Mouse (Mus musculus) left cerebral cortex, postnatal 14 days (tissue): ENCODE results near the gene Lin7b. TPM values are rescaled to one million over a fixed set of nuclear protein-coding genes. Genes with fewer than 3 reads are reported as not detected.
"Not testable (repeated sequence)": the region's sequence is repeated elsewhere in the genome, so short reads cannot be mapped to it uniquely, and the experiment has no call there.

Experiments
- DNase-seq, 2 experiments: peaks; one replicate each; pipeline ENCODE4 v3.0.0; 2021 to 2022; ENCODE audit warnings: low spot score in 2 of 2, mixed read lengths in 1 of 2
- intact Hi-C: fragments of 180-260 bp; cut with DNase I; formaldehyde crosslinking; loops from one replicate; pipeline ENCODE4 v1.15.1; 2025
- total RNA-seq, 2 experiments: library from RNA; stranded (reverse); gene quantifications; 2 replicates each; pipeline ENCODE4 v1.2.3; 2021

The Lin7b gene
- total RNA-seq, 2 experiments from 2014 or later, result 198 to 216 TPM

DNA sequence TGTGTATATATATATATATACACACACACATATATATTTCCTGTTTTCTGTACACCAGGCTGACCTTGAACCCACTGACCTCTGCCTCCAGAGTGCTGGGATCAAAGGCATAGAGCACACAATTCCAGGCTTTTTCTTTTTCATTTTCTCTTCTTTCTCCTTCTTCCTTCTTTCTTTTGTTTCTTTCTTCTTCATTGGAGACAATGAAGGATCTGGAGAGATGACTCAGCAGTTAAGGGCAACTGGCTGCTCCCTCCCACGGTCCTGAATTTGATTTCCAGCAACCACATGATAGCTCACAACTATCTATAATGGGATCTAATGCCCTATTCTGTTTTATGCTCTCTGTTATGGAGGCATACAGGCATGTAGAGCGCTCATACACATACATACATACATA, 26.4 kb upstream of the Lin7b start:
- no peak for DNase-seq
- intact Hi-C loops, result no loop called here

DNA sequence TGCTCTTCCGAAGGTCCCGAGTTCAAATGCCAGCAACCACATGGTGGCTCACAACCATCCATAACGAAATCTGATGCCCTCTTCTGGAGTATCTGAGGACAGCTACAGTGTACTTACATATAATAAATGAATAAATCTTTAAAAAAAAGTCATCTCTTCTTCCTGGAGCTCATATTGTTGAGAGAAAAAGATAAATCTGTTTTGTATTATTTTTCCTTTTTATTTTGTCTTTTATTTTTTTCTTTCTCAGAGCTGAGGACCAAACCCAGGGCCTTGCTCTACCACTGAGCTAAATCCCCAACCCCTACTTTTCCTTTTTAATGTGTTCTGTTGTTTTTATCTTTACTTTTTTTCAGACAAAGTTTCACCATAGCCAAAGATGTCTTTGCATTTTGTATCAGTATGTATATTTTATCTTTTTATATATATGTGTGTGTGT, 26.0 kb upstream of the Lin7b start:
- DNase-seq, intact Hi-C loops: not testable (repeated sequence)

DNA sequence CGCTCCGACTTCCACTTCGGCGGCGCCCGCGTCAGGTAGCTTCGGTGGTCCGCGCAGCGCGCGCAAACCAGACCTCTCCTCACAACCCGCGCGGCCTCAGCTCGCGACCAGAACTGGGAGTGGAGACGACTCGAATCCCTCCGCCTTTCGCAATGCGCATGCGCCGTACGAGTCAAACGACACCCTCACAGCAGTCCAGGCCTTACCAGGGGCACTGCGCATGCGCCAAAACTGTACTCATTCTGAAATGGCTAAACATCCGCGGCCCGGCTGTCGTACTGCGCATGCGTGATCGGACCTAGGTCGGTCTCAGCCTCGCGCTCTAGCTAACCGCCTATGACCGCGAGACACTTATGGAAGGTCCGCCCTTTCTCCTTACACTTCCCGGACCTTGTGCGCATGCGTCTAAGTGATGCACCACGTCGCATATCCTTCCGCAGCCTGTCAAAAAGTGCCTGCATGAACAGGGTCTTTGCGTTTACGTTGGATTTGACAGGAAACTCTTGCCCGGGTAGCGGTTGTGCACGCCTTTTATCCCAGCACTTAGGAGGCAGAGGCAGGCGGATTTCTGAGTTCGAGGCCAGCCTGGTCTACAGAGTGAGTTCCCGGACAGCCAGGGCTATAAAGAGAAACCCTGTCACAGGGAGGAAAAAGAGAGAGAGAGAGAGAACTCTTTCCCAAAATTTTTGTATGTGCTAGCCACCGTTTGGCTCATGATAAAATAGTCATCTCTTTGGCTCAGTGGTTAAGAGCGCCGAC, 25.4 kb upstream of the Lin7b start, which contains the start of gene Snrnp70:
Gene Snrnp70, minus strand, starts transcription at position 165 of the 759 bp plus-strand sequence.
- intact Hi-C loops, result no loop called here
- peak; percentile 100 for DNase-seq

DNA sequence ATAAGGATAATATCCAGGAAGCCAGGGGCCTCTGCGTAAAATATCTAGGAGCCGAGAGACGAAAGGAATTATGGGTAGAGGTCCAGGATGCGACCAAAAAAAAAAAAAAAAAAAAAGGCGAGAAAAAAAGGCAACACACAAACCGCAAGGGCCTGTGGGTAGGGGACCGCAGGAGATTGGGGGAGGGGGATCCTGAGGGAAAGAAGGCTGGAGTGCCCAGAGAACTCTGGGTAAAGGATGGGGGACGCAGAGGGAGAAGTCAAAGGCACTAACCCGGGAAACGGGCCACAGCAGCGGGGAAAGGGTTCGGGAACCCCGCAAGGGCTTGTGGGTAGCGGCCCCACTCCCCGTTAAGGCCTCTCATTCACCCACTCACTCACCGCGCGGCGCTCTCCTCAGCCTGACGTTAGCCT, 24.8 kb upstream of the Lin7b start:
- DNase-seq, result peak in 1 of 2 experiments; percentile 76
- intact Hi-C loops, result no loop called here

DNA sequence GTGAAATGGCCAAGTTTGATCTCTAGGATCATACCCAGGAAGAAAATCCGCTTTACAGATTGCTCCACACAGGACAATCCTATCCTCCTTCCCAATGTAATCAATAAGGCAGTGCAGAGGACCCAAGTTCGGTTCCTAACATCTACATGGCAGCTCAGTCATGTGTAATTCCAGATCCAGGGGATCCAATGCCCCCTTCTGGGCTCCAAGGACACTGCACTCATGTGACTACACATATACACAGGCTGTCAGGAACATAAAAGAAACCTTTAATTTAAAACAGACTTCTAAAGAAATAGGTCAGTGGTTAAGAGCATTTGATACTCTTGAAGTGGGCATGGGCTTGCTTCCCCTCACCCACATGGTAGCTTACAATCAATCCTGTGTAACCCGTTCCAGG, 15.7 kb upstream of the Lin7b start:
- intact Hi-C loops, result no loop called here
- no peak for DNase-seq

DNA sequence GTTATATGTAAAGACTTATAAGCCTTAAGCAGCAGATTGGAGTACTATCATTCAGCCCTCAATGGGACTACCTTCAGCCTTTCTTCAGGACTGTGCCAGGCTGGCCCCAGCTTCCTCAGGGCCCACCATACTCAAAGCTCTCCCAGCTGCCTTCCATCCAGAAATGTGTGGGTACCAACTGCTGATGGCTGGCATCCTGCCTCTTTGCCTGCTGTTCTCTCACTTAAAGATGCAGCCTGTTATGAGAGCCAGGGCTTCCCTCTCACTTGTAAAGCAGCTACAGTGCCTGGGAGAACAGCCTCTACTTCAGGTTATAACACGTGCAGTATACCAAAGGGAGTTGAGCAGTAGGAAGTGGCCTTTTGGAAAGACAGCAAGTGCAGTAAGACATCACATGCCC, 5.7 kb upstream of the Lin7b start:
- DNase-seq, result peak in 1 of 2 experiments; percentile 76
- intact Hi-C loops, result no loop called here

DNA sequence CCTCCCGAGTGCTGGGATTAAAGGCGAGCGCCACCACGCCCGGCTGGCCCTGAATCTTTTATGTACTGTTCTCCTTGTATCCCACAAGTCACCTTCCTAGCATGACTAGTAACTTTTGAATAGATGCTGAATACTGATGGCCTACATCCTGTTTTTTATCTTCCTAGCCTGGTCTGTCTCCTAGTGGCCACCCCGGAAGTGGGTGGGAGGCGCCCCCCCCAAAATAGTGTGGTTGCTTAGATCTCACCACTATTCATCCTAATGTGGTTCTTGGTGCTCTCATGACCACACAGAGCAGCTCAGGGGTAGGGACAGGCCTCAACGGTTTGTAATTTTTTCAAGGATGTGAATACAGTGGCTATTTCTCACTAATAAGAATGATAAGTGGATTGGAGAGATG, 4.2 kb upstream of the Lin7b start:
- no peak for DNase-seq
- intact Hi-C loops, result no loop called here

DNA sequence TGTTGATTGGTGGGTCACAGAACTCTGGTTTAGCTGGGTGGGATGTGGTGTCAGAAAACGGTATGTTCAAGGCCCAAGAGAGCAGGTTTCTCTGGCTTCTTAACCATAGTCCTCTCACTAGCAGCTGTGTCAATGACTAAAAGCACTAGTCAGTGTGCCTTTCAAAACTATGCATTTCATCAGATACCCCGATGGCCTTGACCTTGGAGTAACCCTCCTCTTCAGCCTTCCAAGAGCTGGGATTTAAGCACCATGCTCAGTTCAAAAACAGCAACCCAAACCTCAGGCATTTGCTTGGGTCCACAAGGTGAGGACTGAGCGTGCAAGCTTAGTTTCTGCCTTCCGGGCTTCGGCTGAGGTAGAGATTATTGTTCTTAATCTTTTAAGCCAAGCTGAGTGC, 2.0 kb upstream of the Lin7b start:
- intact Hi-C loops, result no loop called here
- no peak for DNase-seq

DNA sequence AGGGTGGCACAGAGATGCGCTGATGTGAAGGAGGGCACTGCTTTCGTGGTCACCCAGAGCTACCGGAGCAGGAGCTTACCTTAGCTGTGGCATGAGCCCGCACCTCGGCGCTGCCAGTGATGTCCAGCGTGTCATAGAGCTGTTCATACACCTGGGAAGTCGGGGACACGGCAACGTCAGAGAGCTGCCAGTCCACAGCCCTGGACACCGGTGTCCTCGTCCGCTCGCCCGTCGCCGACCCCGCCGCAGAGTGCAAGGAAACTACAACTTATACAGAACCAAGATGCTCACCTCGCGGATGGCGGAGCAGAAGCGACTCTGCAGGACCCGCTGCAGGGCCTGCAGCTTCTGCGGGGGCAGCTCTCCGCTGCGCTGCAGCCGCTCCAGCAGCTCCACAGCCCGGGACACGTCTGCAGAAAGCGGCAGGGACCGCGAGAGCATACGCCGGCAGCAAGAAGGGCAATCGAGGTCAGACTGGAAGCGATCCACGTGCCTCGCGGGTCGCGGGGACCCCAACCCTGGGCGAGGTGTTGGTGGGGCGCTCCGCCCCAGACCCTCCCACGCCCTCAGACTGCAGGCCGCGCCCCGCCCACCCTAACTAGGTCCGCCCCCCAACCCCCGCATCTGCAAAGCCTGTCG, 428 bp downstream of the Lin7b start:
- no peak for DNase-seq
- intact Hi-C loops, result loop anchor here (5.0 kb wide), 1 partner anchor 68 kb away; no protein-coding TSS in a partner anchor

DNA sequence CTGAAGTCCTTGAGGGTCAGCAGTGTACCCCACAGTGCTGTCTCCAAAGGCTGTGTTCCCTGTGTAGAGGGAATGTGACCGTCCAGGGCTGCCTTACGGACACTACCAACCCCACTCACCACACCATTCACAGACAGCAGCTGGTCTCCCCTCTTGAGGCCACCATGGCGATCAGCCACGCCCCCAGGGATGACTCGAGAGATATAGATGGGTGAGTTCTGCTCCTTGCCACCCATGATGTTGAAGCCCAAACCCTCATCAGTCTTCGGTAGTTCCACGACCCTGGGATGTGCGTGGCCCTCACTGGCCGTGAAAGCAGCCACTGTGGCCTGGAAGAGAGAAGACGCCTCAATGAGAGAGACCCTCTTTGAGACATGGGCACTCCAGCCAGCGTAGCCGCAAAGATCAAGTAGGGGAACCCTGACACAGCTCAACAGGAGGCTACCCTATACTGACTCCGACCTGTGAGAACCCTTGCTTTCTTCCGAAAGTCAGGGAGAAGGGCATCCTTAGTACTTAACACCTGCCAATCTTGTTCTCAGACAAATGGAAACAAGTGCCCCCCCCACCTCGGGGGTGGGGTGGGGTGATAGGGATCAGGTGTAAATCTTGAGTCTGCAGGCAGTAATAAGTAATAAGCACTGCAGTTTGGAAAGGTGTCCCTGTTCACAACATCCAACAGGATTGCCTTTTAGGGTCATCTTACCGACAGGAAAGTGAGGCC, 1.2 kb downstream of the Lin7b start:
- no peak for DNase-seq

DNA sequence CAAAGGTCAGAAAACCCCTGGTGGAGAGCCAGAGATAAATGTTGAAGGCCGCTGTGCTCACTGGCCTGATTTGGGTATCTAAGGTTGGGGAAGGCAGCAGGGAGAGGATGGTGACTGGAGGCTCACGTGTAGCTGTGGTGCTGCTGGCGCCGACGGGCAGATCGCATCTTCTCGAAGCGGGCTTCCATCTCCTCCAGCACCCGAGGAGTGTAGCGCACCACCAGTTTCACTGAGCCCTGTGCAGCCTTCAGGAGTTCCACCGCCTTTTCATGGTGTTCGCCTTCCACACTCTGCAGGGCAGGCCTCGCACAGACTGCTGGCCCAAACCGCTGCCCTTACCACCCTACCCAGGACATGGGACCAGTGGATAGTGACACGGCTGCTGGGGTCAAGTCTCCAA, 2.2 kb downstream of the Lin7b start:
- DNase-seq, result peak; percentile 36 to 49
- intact Hi-C loops, result loop anchor here (5.0 kb wide), 1 partner anchor 66 kb away; no protein-coding TSS in a partner anchor

More for the DNA sequence above, 1.2 kb downstream of the Lin7b start:
- intact Hi-C loops, result loop anchor here (5.0 kb wide), 1 partner anchor 67 kb away; no protein-coding TSS in a partner anchor

DNA sequence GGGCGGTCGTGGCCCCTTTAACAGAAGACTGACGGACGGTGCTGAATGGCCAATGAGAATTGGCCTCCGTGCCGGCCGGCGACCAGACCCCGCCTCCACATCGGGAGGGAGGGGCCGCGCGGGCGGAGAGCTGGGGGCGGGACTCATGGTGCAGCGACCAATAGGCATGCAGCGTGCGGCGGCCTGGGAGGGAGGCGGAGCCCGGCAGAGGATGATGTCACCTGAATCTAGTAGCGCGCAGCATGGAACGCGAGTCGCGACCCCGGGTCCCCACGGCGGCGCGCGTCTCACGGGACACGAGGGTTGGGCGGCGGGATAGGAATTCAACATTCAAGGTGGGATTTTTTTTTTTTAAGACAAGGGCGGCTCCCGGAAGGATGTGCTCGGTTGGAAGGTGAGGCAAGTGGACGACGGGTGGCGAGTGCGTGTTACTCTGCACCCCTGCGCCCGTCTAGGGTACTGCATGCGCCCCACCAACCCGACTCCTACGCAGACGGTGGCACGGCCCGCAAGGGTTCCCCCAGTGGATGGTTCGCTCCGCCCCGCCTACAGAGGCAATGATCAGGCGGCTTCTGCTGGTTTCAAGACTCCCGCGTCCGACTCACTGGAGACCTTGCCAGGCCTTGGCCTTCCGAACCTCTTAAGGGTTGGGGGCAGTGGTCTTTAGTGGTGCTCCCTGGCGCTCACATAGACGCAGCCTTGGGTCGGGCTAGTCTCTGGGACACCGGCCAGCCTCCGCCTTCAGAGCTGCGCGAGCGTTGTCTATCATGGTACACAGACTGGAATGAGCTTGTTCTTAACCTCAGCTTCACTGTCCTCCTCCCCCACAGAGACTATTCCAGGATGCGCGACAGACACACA, 3.1 kb downstream of the Lin7b start:
- DNase-seq, result peak; percentile 98 to 99
- intact Hi-C loops, result loop anchor here (5.0 kb wide), 1 partner anchor 65 kb away; no protein-coding TSS in a partner anchor

DNA sequence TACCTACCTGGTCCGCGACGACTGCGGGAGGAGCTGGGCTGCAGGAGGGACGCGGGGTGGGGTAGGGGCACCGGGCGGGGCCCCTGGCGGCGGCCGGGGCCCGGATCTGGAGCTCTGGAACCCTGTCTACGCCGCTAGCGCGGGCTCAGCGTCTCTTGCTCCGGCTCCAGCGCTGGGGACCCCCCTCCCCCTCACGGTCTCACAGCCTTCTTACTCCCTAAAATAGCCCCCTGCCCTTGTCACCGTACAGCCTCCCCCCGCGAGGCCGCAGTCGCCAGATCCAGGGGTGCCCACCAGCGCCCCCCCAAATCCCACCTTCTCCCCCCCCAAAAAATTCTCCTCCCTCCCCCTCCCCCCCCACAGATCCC, 3.7 kb downstream of the Lin7b start, which contains the start of gene Ppfia3:
Gene Ppfia3, minus strand, starts transcription at position 368 of the 368 bp plus-strand sequence.
- intact Hi-C loops, result loop anchor here (5.0 kb wide), 1 partner anchor 64 kb away; no protein-coding TSS in a partner anchor
- DNase-seq, result no peak

DNA sequence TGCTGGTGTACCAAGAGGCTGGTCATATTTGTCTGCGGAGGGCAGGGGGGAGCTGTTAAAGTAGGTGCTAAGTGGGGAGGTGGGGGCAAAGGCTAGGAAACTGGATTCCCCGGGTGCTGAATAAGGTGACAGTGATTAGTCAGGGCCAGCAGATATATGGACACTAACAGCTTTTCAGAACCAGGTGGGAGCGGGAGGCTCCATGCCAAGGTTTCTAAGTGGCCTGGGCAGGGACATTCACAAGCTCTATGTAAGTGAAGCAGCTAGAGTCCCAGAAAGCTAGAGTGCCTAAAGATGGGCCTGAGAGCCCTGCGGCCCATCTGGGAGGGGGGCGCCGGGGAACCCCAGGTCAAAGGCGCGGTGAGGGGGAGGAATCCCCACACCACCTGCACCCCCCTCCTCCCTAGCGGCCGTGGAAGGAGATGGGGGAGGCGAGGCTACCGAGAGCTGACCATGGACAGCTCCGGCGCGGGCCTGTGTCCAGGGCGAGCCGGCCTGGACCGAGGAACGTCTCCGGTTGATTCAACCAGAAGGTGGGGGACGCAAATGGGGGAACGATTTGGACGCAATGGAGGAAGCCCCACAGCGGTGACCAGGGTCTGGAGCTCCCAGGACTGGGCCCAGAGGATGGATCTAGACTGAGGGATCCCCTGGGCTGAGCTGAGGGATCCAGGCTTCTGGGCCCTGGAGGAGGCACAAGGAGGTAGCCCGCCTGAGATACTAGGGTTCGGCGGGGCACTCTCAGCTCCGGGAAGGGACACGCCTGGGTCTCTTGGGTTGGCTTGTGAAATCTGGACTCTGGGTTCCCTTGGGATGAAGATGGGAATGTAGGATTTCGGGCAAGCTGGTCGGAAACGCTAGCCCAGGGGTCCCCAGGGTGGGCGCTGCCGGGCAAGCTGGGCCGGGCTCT, 4.4 kb downstream of the Lin7b start:
- intact Hi-C loops, result loop anchor here (5.0 kb wide), 1 partner anchor 64 kb away; no protein-coding TSS in a partner anchor

DNA sequence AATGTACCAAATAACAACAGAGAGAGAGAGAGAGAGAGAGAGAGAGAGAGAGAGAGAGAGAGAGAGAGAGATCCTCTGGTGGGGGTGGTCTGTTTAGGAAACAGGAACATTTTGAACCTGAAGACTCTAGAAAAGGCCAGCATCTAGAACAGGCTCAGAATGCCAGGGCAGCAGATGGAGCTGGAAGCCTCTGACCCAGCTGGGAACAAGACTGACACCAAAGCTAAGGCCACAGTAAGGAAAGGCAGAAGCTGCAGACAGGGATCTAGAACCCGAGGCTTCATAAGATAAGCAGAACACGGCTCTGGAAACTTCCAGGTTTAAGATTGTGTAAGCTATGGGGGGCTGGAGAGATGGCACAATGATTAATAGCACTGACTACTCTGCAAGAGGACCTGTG, 6.4 kb downstream of the Lin7b start:
- intact Hi-C loops, result no loop called here
- no peak for DNase-seq

More for the DNA sequence above, 4.4 kb downstream of the Lin7b start:
- no peak for DNase-seq

DNA sequence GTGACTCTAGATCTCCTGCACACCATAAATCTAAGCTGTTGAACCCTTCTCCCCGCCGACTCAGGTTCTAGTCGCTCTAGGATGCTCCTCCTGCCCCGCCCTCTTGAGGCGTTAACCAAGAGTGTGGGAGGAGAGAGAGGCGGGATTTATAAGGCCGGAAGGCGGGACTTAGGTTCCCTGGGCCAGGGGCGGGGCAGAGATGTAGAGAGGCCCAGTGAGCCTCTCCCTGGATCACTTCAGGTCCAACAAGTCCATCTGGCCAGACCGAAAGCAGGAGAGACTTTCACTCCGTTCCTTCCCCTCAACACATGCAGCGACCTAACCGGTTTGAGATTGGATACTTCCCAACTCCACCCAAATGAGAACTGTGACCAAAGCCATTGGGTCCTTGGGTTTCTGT, 7.6 kb downstream of the Lin7b start:
- intact Hi-C loops, result no loop called here
- no peak for DNase-seq

DNA sequence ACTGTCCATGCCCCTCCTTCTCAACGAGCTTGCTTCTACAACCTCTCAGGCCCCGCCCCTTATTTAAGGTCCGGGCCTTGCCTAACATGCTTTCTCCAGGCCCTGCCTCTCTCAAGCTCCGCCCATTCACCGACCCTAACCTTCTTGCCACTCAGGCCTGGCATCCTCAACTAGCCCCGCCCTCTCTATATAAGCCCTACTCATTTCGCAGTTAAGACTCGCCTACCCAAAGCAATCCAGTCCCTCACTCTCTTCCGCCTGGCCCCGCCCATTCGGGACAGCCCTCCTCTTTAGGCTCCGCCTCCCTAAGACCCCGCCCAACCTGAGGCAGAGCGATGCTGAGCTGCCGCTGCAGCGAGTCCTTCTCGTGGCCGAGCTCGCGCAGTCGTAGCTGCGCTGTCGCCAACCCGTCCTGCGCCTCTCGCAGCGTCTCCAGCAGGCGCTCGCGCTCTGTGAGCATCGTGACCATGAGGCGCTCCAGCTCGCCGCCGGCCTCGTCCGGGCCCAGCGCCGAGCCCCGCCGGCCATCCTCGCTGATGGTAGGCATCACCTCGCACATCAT, 9.1 kb downstream of the Lin7b start:
- peak; percentile 84 to 89 for DNase-seq
- intact Hi-C loops, result no loop called here
